Mouse (Mus musculus) left cerebral cortex, postnatal 10 days (tissue): Measurements from ENCODE around the gene Anks1b. TPM values are rescaled to one million over a fixed set of nuclear protein-coding genes. Genes with fewer than 3 reads are reported as not detected.

Source experiments
- DNase-seq, 2 experiments: peaks; one replicate each; pipeline ENCODE4 v3.0.0; 2021 to 2022; ENCODE audit warnings: low spot score in 2 of 2, mixed read lengths in 1 of 2; ENCODE audit errors: extremely low spot score in 1 of 2
- intact Hi-C: fragments of 180-260 bp; cut with DNase I; formaldehyde crosslinking; loops from one replicate; pipeline ENCODE4 v1.15.1; 2025
- total RNA-seq, 2 experiments: library from RNA; stranded (reverse); gene quantifications; 2 replicates each; pipeline ENCODE4 v1.2.3; 2021

Gene Anks1b
- total RNA-seq, 2 experiments from 2014 or later: 366 TPM

- no peak for DNase-seq
- intact Hi-C loops: no loop called here
Observed at GRCm38 (mm10) chr10:90842398-90842797, 969.1 kb downstream of the Anks1b start.

GRCm38 (mm10) chr10:90851077-90851476 is 977.8 kb downstream of the Anks1b start:
- intact Hi-C loops: no loop called here
- DNase-seq: no peak

- intact Hi-C loops: no loop called here
- DNase-seq: no peak
Observed at GRCm38 (mm10) chr10:90851999-90852398, 978.7 kb downstream of the Anks1b start.

GRCm38 (mm10) chr10:90852432-90852831 is 979.1 kb downstream of the Anks1b start:
- no peak for DNase-seq
- intact Hi-C loops: no loop called here

GRCm38 (mm10) chr10:90856668-90857067 is 983.4 kb downstream of the Anks1b start:
- intact Hi-C loops: no loop called here

GRCm38 (mm10) chr10:90859665-90860523 is 986.6 kb downstream of the Anks1b start:
- intact Hi-C loops: no loop called here
- peak; percentile 38 to 50 for DNase-seq

More at GRCm38 (mm10) chr10:90856668-90857067, 983.4 kb downstream of the Anks1b start:
- DNase-seq: no peak

GRCm38 (mm10) chr10:90863881-90864598 is 990.7 kb downstream of the Anks1b start:
- DNase-seq: no peak
- intact Hi-C loops: no loop called here

GRCm38 (mm10) chr10:90864599-90864889 is 991.2 kb downstream of the Anks1b start:
- intact Hi-C loops: no loop called here
- DNase-seq: no peak

GRCm38 (mm10) chr10:90873204-90873603 is 999.9 kb downstream of the Anks1b start:
- intact Hi-C loops: no loop called here
- DNase-seq: no peak

GRCm38 (mm10) chr10:90874166-90874565 is 1000.9 kb downstream of the Anks1b start:
- no peak for DNase-seq
- intact Hi-C loops: no loop called here

- intact Hi-C loops: no loop called here
- DNase-seq: no peak
Observed at GRCm38 (mm10) chr10:90880854-90881560, 1007.7 kb downstream of the Anks1b start.

- DNase-seq: no peak
- intact Hi-C loops: no loop called here
Observed at GRCm38 (mm10) chr10:90889566-90889965, 1016.3 kb downstream of the Anks1b start.

- peak; percentile 39 to 60 for DNase-seq
- intact Hi-C loops: no loop called here
Observed at GRCm38 (mm10) chr10:90892728-90893127, 1019.4 kb downstream of the Anks1b start.

- DNase-seq: no peak
- intact Hi-C loops: no loop called here
Observed at GRCm38 (mm10) chr10:90897894-90898293, 1024.6 kb downstream of the Anks1b start.

- no peak for DNase-seq
- intact Hi-C loops: no loop called here
Observed at GRCm38 (mm10) chr10:90904185-90904584, 1030.9 kb downstream of the Anks1b start.

GRCm38 (mm10) chr10:90907381-90907780 is 1034.1 kb downstream of the Anks1b start:
- intact Hi-C loops: no loop called here
- no peak for DNase-seq

- intact Hi-C loops: no loop called here
- no peak for DNase-seq
Observed at GRCm38 (mm10) chr10:90923476-90923875, 1050.2 kb downstream of the Anks1b start.

- intact Hi-C loops: no loop called here
Observed at GRCm38 (mm10) chr10:90933088-90933487, 1059.8 kb downstream of the Anks1b start.

GRCm38 (mm10) chr10:90934678-90935077 is 1061.4 kb downstream of the Anks1b start:
- DNase-seq: no peak
- intact Hi-C loops: no loop called here

More at GRCm38 (mm10) chr10:90933088-90933487, 1059.8 kb downstream of the Anks1b start:
- DNase-seq: no peak
